Mouse (Mus musculus) heart, postnatal 0 days (tissue): Measurements from ENCODE around the gene Polr3h.

Source experiments
- CTCF ChIP-seq: IDR thresholded peaks from 2 replicates; pipeline ENCODE4 v1.5.1; 2016; ENCODE audit warnings: antibody characterized with exemption, control low read depth, low read depth
- EP300 ChIP-seq: IDR thresholded peaks from 2 replicates; pipeline ENCODE4 v1.6.1; 2016; ENCODE audit warnings: antibody characterized with exemption, low read depth

DNA sequence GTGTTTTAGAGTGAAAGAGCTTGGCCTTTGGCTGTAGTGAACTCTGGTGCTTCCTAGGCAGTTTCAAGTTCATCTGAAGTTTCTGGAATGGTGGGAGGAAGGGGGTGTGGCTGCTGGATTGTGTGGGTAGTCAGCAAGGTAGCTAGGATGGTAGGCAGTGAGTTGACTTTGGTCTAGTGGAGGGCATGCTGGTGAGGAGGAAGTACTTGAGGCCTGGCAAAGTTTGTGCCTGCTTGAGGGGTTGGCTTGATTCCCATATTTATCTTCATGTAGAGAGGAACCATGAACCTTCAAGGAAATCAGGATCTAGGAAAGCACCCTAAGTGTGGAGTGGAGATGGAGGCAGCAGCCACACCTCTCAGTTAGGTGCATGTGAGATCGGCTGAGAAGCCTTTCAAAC is 32.0 kb downstream of the Polr3h start:
- TF ChIP-seq CTCF (no peak), EP300 (no peak)
